ENCODE assay signal across 10 mouse cellular contexts in genomic region chr14:96954462-96954861, GRCm38 (mm10).
DNase-seq lines count a peak whose midpoint lies in the region; ATAC-seq and TF ChIP-seq lines count a peak whose summit lies in the region.
"Had no signal": no experiment of that assay in that cellular context is flagged by ENCODE, and none has a peak within 500 bp of the region (broad histone marks: within the 10 kb centered on the region; RNA-seq: fewer than 3 reads in every experiment).

No protein-coding gene starts in this region.

- no peak overlapping the region for H3K4me2 ChIP-seq in hindbrain, postnatal 0 days (ENCODE audit: low read depth, low read length)
- no peak overlapping the region for H3K4me2 ChIP-seq in hindbrain, embryonic 16.5 days (ENCODE audit: low read length)
- H3K4me2 ChIP-seq in midbrain, embryonic 11.5 days, result no peak overlapping the region
- no peak overlapping the region for H3K4me2 ChIP-seq in midbrain, embryonic 13.5 days (replicated peaks)
- H3K4me2 ChIP-seq: embryonic facial prominence, embryonic 12.5 days; stomach, embryonic 15.5 days had no signal

- H3K9ac ChIP-seq in hindbrain, postnatal 0 days (replicated peaks; ENCODE audit: low read length), result no peak overlapping the region
- H3K9ac ChIP-seq in hindbrain, embryonic 16.5 days (ENCODE audit: low read depth, low read length), result no peak overlapping the region
- no peak overlapping the region for H3K9ac ChIP-seq in midbrain, embryonic 11.5 days (ENCODE audit: low read length)
- H3K9ac ChIP-seq in midbrain, embryonic 13.5 days (replicated peaks), result no peak overlapping the region
- H3K9ac ChIP-seq: embryonic facial prominence, embryonic 12.5 days; stomach, embryonic 15.5 days had no signal

- TF ChIP-seq CTCF in hindbrain, postnatal 0 days (IDR thresholded peaks at IDR 0.05; ENCODE audit: low read depth), result peak; percentile 95

- ATAC-seq in hindbrain, postnatal 0 days, result no peak
- no peak for ATAC-seq in hindbrain, embryonic 16.5 days
- peak; percentile 33; the same call in 1 of the 2 replicates for ATAC-seq in midbrain, embryonic 11.5 days (ENCODE audit: low FRiP score)
- no peak for ATAC-seq in midbrain, embryonic 13.5 days

- no peaks in the 10 kb centered on the region for H3K4me1 ChIP-seq in hindbrain, postnatal 0 days (ENCODE audit: insufficient read depth, low read length)
- no peaks in the 10 kb centered on the region for H3K4me1 ChIP-seq in hindbrain, embryonic 16.5 days (ENCODE audit: control insufficient read depth, insufficient read depth, low read depth, low read length)
- H3K4me1 ChIP-seq in midbrain, embryonic 11.5 days (ENCODE audit: control insufficient read depth, insufficient read depth, low read length), result no peaks in the 10 kb centered on the region
- no peaks in the 10 kb centered on the region for H3K4me1 ChIP-seq in midbrain, embryonic 13.5 days (replicated peaks)
- H3K4me1 ChIP-seq: embryonic facial prominence, embryonic 12.5 days; stomach, embryonic 15.5 days had no signal

- H3K36me3 ChIP-seq in hindbrain, postnatal 0 days (ENCODE audit: insufficient read depth, low read length), result no peaks in the 10 kb centered on the region
- no peaks in the 10 kb centered on the region for H3K36me3 ChIP-seq in hindbrain, embryonic 16.5 days (ENCODE audit: control insufficient read depth, insufficient read depth, low read length)
- H3K36me3 ChIP-seq in midbrain, embryonic 11.5 days (ENCODE audit: control insufficient read depth, insufficient read depth, low read length), result no peaks in the 10 kb centered on the region
- no peaks in the 10 kb centered on the region for H3K36me3 ChIP-seq in midbrain, embryonic 13.5 days
- H3K36me3 ChIP-seq: embryonic facial prominence, embryonic 12.5 days; stomach, embryonic 15.5 days had no signal

- DNase-seq in hindbrain, postnatal 0 days (ENCODE audit: low spot score), result peak; percentile 74
- DNase-seq in midbrain, embryonic 11.5 days (ENCODE audit: low spot score, missing footprints), result no peak
- DNase-seq in c-Kit-positive CD71-negative TER-119-negative erythroid progenitor cells, embryonic 14.5 days (ENCODE audit: low read depth), result peak; percentile 5
- peak; percentile 6 for DNase-seq in retina, adult 2 months (ENCODE audit: low read depth, low spot score)
- no peak for DNase-seq in gastrocnemius, postnatal 10 days
- DNase-seq in spleen, adult 18-20 months, result no peak

- no peaks in the 10 kb centered on the region for H3K27me3 ChIP-seq in hindbrain, postnatal 0 days (ENCODE audit: insufficient read depth, low read length)
- H3K27me3 ChIP-seq in hindbrain, embryonic 16.5 days (replicated peaks; ENCODE audit: control insufficient read depth, insufficient read depth, low read length), result no peaks in the 10 kb centered on the region
- no peaks in the 10 kb centered on the region for H3K27me3 ChIP-seq in midbrain, embryonic 11.5 days (ENCODE audit: control insufficient read depth, insufficient read depth, low read length)
- H3K27me3 ChIP-seq in midbrain, embryonic 13.5 days, result no peaks in the 10 kb centered on the region
- H3K27me3 ChIP-seq: embryonic facial prominence, embryonic 12.5 days; stomach, embryonic 15.5 days had no signal

- H3K9me3 ChIP-seq in hindbrain, postnatal 0 days (ENCODE audit: low read length), result no peaks in the 10 kb centered on the region
- H3K9me3 ChIP-seq in hindbrain, embryonic 16.5 days (ENCODE audit: control insufficient read depth, low read length), result no peaks in the 10 kb centered on the region
- H3K9me3 ChIP-seq in midbrain, embryonic 11.5 days (ENCODE audit: control insufficient read depth, low read length), result no peaks in the 10 kb centered on the region
- H3K9me3 ChIP-seq in midbrain, embryonic 13.5 days, result no peaks in the 10 kb centered on the region
- H3K9me3 ChIP-seq: embryonic facial prominence, embryonic 12.5 days; stomach, embryonic 15.5 days had no signal

- no peak overlapping the region for H3K4me3 ChIP-seq in hindbrain, postnatal 0 days (ENCODE audit: low read length)
- no peak overlapping the region for H3K4me3 ChIP-seq in hindbrain, embryonic 16.5 days (ENCODE audit: low read length)
- H3K4me3 ChIP-seq in midbrain, embryonic 11.5 days (ENCODE audit: low read depth, low read length), result no peak overlapping the region
- no peak overlapping the region for H3K4me3 ChIP-seq in midbrain, embryonic 13.5 days (replicated peaks)
- H3K4me3 ChIP-seq: embryonic facial prominence, embryonic 12.5 days; stomach, embryonic 15.5 days had no signal

- no peak overlapping the region for H3K27ac ChIP-seq in hindbrain, postnatal 0 days
- H3K27ac ChIP-seq in hindbrain, embryonic 16.5 days (ENCODE audit: low read depth, low read length), result no peak overlapping the region
- H3K27ac ChIP-seq in midbrain, embryonic 11.5 days (ENCODE audit: low read depth, low read length), result no peak overlapping the region
- H3K27ac ChIP-seq in midbrain, embryonic 13.5 days, result no peak overlapping the region
- H3K27ac ChIP-seq: embryonic facial prominence, embryonic 12.5 days; stomach, embryonic 15.5 days had no signal

Comparison
In these comparisons a context has a peak if more than half of its experiments do, and no peak if none do; other contexts are left out.
1. DNase-seq: peak in hindbrain, postnatal 0 days (single experiment), c-Kit-positive CD71-negative TER-119-negative erythroid progenitor cells, embryonic 14.5 days (single experiment) and retina, adult 2 months (single experiment); none in midbrain, embryonic 11.5 days (single experiment), gastrocnemius, postnatal 10 days (single experiment) and spleen, adult 18-20 months (0 of 2).